Mouse (Mus musculus): ENCODE data around the gene Hcar2. TPM values are rescaled to one million over a fixed set of nuclear protein-coding genes. Genes with fewer than 3 reads are reported as not detected.

Hcar2 gene
- polyA plus RNA-seq (2014; fragmentation: Illumina TruSeq; extraction: RNeasy Lipid Tissue Mini Kit (QIAGEN cat#74804); ENCODE audit: low read depth, low replicate concordance) = 8.4 TPM

GRCm38 (mm10) chr5:123865365-123865764, at the start of gene Hcar2:
Gene Hcar2, minus strand, starts transcription at chr5:123865499.

GRCm38 (mm10) chr5:123906976-123907630, 41.8 kb upstream of the Hcar2 start, which contains the start of gene Denr:
Gene Denr, plus strand, starts transcription at chr5:123907175.

DNA sequence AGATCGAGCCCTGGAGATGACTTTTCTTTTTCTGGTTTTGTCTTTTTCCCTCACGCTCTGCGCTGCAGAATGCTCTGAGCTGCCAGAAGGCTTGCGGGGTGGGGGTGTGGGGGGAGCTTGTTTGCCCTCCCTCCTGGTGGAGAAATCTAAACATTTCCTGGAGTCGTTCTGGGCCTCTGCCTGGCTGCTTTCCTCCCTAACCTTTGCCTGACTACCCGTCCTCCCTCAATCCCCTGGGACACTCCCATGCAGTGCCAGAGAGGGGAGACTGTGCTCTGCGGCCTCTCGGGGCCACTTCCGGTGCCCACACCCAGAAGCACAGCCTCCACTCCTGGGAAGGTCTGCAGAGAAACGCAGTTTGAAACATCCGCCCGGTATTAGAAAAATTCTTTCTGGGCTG, 14.6 kb upstream of the Hcar2 start, which contains the start of gene Hcar1:
TSS of gene Hcar1 (minus strand) at position 93 of the 400 bp plus-strand sequence.

Other genes with a start within 250 kb of the Hcar2 start
- gene Clip1, start 180.9 kb downstream of the Hcar2 start, polyA plus RNA-seq (2014; fragmentation: Illumina TruSeq; extraction: RNeasy Lipid Tissue Mini Kit (QIAGEN cat#74804); ENCODE audit: low read depth, low replicate concordance) = 39.3 TPM
- 38.0 TPM for gene Zcchc8, start 144.4 kb downstream of the Hcar2 start, polyA plus RNA-seq (2014; fragmentation: Illumina TruSeq; extraction: RNeasy Lipid Tissue Mini Kit (QIAGEN cat#74804); ENCODE audit: low read depth, low replicate concordance)
- 71.0 TPM for gene Rsrc2, start 116.1 kb downstream of the Hcar2 start, polyA plus RNA-seq (2014; fragmentation: Illumina TruSeq; extraction: RNeasy Lipid Tissue Mini Kit (QIAGEN cat#74804); ENCODE audit: low read depth, low replicate concordance)
- gene Kntc1, start 115.8 kb downstream of the Hcar2 start, polyA plus RNA-seq (2014; fragmentation: Illumina TruSeq; extraction: RNeasy Lipid Tissue Mini Kit (QIAGEN cat#74804); ENCODE audit: low read depth, low replicate concordance) = 2.1 TPM
- 29.5 TPM for gene Hcar1, start 14.5 kb upstream of the Hcar2 start, polyA plus RNA-seq (2014; fragmentation: Illumina TruSeq; extraction: RNeasy Lipid Tissue Mini Kit (QIAGEN cat#74804); ENCODE audit: low read depth, low replicate concordance)
- 59.7 TPM for gene Denr, start 41.7 kb upstream of the Hcar2 start, polyA plus RNA-seq (2014; fragmentation: Illumina TruSeq; extraction: RNeasy Lipid Tissue Mini Kit (QIAGEN cat#74804); ENCODE audit: low read depth, low replicate concordance)
- 1.4 TPM for gene Gm43518, start 61.9 kb upstream of the Hcar2 start, polyA plus RNA-seq (2014; fragmentation: Illumina TruSeq; extraction: RNeasy Lipid Tissue Mini Kit (QIAGEN cat#74804); ENCODE audit: low read depth, low replicate concordance)
- gene Ccdc62, start 65.2 kb upstream of the Hcar2 start, polyA plus RNA-seq (2014; fragmentation: Illumina TruSeq; extraction: RNeasy Lipid Tissue Mini Kit (QIAGEN cat#74804); ENCODE audit: low read depth, low replicate concordance) = 16.7 TPM
- 79.1 TPM for gene Hip1r, start 108.1 kb upstream of the Hcar2 start, polyA plus RNA-seq (2014; fragmentation: Illumina TruSeq; extraction: RNeasy Lipid Tissue Mini Kit (QIAGEN cat#74804); ENCODE audit: low read depth, low replicate concordance)
- gene Vps37b, start 166.8 kb upstream of the Hcar2 start, polyA plus RNA-seq (2014; fragmentation: Illumina TruSeq; extraction: RNeasy Lipid Tissue Mini Kit (QIAGEN cat#74804); ENCODE audit: low read depth, low replicate concordance) = 35.3 TPM
- 27.6 TPM for gene Abcb9, start 230.3 kb upstream of the Hcar2 start, polyA plus RNA-seq (2014; fragmentation: Illumina TruSeq; extraction: RNeasy Lipid Tissue Mini Kit (QIAGEN cat#74804); ENCODE audit: low read depth, low replicate concordance)
- gene Ogfod2, start 246.8 kb upstream of the Hcar2 start, polyA plus RNA-seq (2014; fragmentation: Illumina TruSeq; extraction: RNeasy Lipid Tissue Mini Kit (QIAGEN cat#74804); ENCODE audit: low read depth, low replicate concordance) = 32.1 TPM